Mouse (Mus musculus) ovary, postnatal 36 days (tissue): ENCODE measurements around the gene Rab21.

Experiments used
- DNase-seq: peaks from one replicate; pipeline ENCODE4 v3.0.0; 2022; ENCODE audit warnings: low spot score, mixed read lengths

Rab21 gene

DNA sequence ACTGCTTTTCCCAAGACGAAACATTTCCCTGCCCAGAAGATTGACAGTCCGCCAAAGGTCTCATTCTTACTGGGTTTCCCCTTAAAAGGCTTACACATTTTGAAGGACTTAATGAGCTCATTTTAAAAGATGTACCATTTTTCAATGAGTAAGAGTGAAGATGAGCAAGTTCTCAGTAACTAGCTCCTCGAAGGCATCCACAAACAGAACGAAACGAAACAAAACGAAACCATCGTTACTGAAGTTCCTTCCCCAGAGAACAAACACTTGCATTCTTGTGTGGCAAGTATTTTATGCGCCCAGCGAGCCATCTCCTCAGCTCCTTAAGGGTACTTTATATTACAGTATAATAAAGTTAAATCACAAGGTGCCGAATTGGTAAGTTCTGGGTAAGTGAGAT, 34.0 kb downstream of the Rab21 start:
- DNase-seq = no peak

DNA sequence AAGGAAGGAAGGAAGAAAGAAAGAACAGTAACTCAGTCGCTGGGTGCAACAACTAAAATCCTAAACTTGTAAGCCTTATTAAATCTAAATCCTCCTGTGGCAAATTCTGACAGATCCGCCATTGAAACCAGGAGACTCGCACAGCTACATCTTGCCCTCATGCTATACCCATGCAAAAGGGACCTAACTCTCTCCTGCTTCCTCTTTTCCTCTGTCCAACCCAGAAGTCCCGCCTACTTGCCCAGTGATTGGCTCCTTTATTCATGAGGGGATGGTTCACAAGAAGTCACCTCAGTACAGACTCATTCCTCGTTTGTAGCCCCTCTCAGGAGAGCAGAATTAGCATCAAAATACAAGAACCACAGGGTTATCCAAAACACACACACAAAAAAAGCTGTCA, 43.7 kb downstream of the Rab21 start:
- DNase-seq = no peak

DNA sequence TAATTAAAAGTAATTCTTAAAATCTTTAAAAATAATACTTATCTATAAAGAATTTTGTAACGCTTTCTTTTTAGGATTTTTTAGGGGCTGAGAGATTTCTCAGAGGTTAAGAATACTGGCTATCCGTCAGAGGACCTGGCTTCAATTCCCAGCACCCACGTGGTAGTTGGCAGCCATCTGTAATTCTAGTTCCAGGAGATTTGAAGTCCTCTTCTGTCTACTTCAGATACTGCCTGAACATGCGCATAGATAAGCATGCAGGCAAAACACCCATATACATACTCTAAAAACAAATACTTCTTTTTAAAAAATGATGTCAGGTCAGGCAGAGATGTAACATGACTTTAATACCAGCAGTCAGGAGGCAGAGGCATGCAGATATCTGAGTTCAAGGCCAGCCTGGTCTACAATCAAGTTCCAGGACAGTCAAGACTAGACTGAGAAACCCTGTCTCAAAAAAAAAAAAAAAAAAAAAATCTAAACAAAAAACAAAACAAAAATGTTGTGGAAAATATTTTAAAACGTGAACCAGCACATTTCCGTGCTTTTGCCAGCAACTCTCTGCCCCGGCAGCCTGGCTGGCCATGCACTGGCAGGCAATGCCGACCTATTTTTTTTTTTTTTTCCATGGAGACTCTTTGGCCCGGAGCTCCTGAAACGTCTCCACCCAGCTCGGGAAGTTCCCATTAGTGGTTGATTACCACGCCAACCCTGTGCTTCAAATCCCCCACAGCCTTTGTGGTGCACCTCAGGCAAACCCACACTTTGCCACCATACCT, 44.6 kb downstream of the Rab21 start:
- DNase-seq = no peak

GRCm38 (mm10) chr10:115262926-115263562, 52.4 kb downstream of the Rab21 start:
- DNase-seq = no peak

DNA sequence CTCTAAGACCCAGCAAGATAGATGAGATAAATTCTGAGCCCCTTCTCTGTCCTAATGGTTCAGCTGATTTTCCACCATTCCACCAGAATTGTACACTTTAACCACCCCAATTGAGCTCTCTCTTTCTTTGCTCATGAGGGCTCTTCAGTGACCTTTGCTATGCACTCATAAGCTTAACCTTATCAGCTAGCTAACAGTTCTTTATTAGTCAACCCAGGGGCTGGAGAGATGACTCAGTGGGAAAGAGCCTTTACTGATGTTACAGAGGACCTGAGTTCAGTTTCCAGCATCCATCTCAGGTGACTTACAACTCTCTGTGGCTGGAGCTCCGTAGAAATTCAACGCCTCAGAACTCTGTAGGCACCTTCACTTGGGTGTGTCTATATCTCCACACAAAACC, 53.1 kb downstream of the Rab21 start:
- DNase-seq = no peak

- no peak for DNase-seq
Measured at GRCm38 (mm10) chr10:115261428-115261827, 54.0 kb downstream of the Rab21 start.

GRCm38 (mm10) chr10:115256162-115256561, 59.2 kb downstream of the Rab21 start:
- no peak for DNase-seq

DNA sequence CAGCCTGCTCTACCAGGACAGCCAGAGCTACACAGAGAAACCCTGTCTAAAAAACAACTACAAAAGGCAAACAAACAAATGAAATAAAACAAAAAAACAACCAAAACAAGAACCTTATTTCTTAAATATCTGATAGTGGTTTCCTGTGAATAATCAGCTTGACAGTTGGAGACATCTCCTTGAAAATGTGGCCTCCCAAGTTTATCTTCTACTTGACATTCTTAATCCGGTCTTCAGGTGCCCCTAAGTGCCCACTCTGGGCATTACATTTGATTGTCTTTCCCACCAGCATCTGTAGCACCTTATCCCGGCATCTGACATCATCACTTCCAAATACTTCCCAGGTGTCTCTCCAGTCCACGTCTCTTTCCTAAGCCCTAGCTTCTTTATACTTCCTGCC, 61.9 kb downstream of the Rab21 start:
- DNase-seq = no peak

DNA sequence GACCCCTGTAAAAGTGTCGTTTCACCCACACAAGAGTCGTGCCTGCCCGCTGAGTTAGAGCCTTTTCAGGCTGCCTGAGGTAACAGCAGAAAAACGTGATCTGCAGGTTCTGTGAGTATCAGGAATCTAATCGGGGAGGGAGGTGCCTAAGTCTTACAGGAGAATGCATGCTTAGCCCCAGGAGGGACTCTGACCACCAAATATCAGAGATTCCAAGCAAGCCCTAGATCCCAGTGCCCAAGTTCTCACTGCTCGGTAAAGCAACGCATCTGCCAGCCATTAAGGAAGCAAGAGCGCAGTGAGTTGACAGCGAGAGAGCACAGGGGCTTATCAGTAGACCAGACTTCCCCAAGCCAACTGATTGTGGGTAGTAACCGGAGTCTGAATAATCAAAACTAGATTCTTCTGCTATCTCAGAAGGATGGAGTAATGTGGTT, 63.1 kb downstream of the Rab21 start:
- DNase-seq = peak; percentile 8

DNA sequence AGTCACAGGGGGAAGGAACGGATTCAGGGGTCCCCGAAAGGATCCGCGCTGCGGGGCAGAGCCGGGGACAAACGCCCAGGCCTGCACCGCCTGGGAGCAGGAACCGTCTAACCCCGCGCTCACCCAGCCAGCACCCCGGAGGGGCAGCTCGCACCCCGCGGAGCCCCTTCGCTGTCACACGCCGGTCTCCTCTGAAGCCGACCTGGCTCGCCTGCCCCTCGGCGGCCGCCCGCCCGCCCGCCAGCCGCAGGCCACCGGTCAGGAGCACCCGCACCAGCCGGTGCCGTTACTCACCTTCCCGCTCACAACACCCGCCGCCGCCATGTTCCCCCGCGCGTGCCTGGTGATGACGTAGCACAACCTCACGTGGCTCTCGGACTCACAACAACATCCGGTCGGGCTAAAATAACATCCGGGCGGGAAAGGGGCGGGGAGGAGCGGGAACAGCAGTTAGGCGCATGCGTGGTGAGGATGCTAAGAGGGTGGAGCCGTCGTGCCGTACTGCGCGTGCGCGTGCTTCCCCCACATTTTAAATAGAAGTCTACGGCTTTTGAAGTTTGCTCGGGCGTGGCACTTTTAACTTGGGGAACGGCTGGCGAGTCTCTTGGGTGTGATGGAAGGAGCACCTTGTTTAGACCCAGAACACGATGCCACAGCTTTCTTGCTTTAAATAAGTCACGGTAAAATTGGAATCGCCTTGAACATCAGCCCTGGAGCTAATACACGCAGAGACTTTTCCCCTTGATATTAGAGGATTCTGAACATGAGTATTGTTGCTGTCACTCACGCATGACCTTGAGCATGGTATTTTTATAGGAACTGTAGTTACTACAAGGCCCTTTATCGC, 64.1 kb downstream of the Rab21 start, which contains the start of gene Tbc1d15:
Tbc1d15 (minus strand) TSS at position 380 of the 847 bp plus-strand sequence.
- peak; percentile 97 for DNase-seq

GRCm38 (mm10) chr10:115250235-115251087, 64.9 kb downstream of the Rab21 start:
- no peak for DNase-seq

GRCm38 (mm10) chr10:115248041-115248440, 67.4 kb downstream of the Rab21 start:
- no peak for DNase-seq

- DNase-seq = no peak
Measured at GRCm38 (mm10) chr10:115245488-115245887, 69.9 kb downstream of the Rab21 start.

GRCm38 (mm10) chr10:115241082-115241595, 74.3 kb downstream of the Rab21 start:
- no peak for DNase-seq

- no peak for DNase-seq
Measured at GRCm38 (mm10) chr10:115237931-115238330, 77.5 kb downstream of the Rab21 start.
